Mouse (Mus musculus): ENCODE measurements around the gene Gpr18. TPM values are rescaled to one million over a fixed set of nuclear protein-coding genes. Genes with fewer than 3 reads are reported as not detected.

Gpr18 gene
- polyA plus RNA-seq, 1 experiment from 2014 or later: 0.32 TPM

GRCm38 (mm10) chr14:121957176-121957871 is 41.7 kb upstream of the Gpr18 start:
- WGBS: 83% methylated on average over 10 of the region's 10 CpGs
- no peaks in the 10 kb centered on the region for H3K27me3 ChIP-seq (replicated peaks; ENCODE audit: insufficient read depth, low read length)
- no peak overlapping the region for H3K27ac ChIP-seq (ENCODE audit: low read length)
- DNase-seq (ENCODE audit: low spot score): no peak
- no peak overlapping the region for H3K4me2 ChIP-seq (replicated peaks; ENCODE audit: low read depth, low read length)
- TF ChIP-seq CTCF (IDR thresholded peaks at IDR 0.05) (no peak), EP300 (IDR thresholded peaks at IDR 0.05) (no peak)
- H3K9ac ChIP-seq (replicated peaks; ENCODE audit: low read depth): no peak overlapping the region
- no peak overlapping the region for H3K4me3 ChIP-seq (ENCODE audit: low read depth, low read length)
- no peak for ATAC-seq
- H3K4me1 ChIP-seq (ENCODE audit: insufficient read depth, low read depth, low read length): no peaks in the 10 kb centered on the region
- H3K9me3 ChIP-seq (ENCODE audit: low read length): no peaks in the 10 kb centered on the region
- no peaks in the 10 kb centered on the region for H3K36me3 ChIP-seq (ENCODE audit: insufficient read depth, low read length)

- 83% methylated on average over 5 of the region's 5 CpGs for WGBS
- Histone ChIP-seq H3K27ac (ENCODE audit: low read length) (no peak overlapping the region), H3K27me3 (replicated peaks; ENCODE audit: insufficient read depth, low read length) (no peaks in the 10 kb centered on the region), H3K4me2 (replicated peaks; ENCODE audit: low read depth, low read length) (no peak overlapping the region), H3K4me1 (ENCODE audit: insufficient read depth, low read depth, low read length) (no peaks in the 10 kb centered on the region), H3K9ac (replicated peaks; ENCODE audit: low read depth) (no peak overlapping the region), H3K36me3 (ENCODE audit: insufficient read depth, low read length) (no peaks in the 10 kb centered on the region), H3K4me3 (ENCODE audit: low read depth, low read length) (no peak overlapping the region), H3K9me3 (ENCODE audit: low read length) (no peaks in the 10 kb centered on the region)
- no peak for TF ChIP-seq EP300 (IDR thresholded peaks at IDR 0.05)
- TF ChIP-seq CTCF (IDR thresholded peaks at IDR 0.05): no peak
- DNase-seq (ENCODE audit: low spot score): no peak
- ATAC-seq: no peak
Observed at GRCm38 (mm10) chr14:121956291-121956690, 40.7 kb upstream of the Gpr18 start.

- no peaks in the 10 kb centered on the region for H3K9me3 ChIP-seq (ENCODE audit: low read length)
- H3K27me3 ChIP-seq (replicated peaks; ENCODE audit: insufficient read depth, low read length): no peaks in the 10 kb centered on the region
- H3K4me1 ChIP-seq (ENCODE audit: insufficient read depth, low read depth, low read length): no peaks in the 10 kb centered on the region
- ATAC-seq: no peak
- H3K4me2 ChIP-seq (replicated peaks; ENCODE audit: low read depth, low read length): no peak overlapping the region
- no peak for DNase-seq (ENCODE audit: low spot score)
- H3K9ac ChIP-seq (replicated peaks; ENCODE audit: low read depth): no peak overlapping the region
- no peaks in the 10 kb centered on the region for H3K36me3 ChIP-seq (ENCODE audit: insufficient read depth, low read length)
- TF ChIP-seq CTCF (IDR thresholded peaks at IDR 0.05) (no peak), EP300 (IDR thresholded peaks at IDR 0.05) (no peak)
- 58% methylated on average over 5 of the region's 5 CpGs for WGBS
- no peak overlapping the region for H3K4me3 ChIP-seq (ENCODE audit: low read depth, low read length)
- no peak overlapping the region for H3K27ac ChIP-seq (ENCODE audit: low read length)
Observed at GRCm38 (mm10) chr14:121955176-121955795, 39.7 kb upstream of the Gpr18 start.

GRCm38 (mm10) chr14:121954608-121955007 is 39.0 kb upstream of the Gpr18 start:
- H3K36me3 ChIP-seq (ENCODE audit: insufficient read depth, low read length): no peaks in the 10 kb centered on the region
- TF ChIP-seq CTCF (IDR thresholded peaks at IDR 0.05): no peak
- TF ChIP-seq EP300 (IDR thresholded peaks at IDR 0.05): no peak
- no peak overlapping the region for H3K27ac ChIP-seq (ENCODE audit: low read length)
- no peak overlapping the region for H3K4me2 ChIP-seq (replicated peaks; ENCODE audit: low read depth, low read length)
- H3K4me3 ChIP-seq (ENCODE audit: low read depth, low read length): no peak overlapping the region
- no peak overlapping the region for H3K9ac ChIP-seq (replicated peaks; ENCODE audit: low read depth)
- no peaks in the 10 kb centered on the region for H3K4me1 ChIP-seq (ENCODE audit: insufficient read depth, low read depth, low read length)
- ATAC-seq: no peak
- no peaks in the 10 kb centered on the region for H3K9me3 ChIP-seq (ENCODE audit: low read length)
- H3K27me3 ChIP-seq (replicated peaks; ENCODE audit: insufficient read depth, low read length): no peaks in the 10 kb centered on the region
- no peak for DNase-seq (ENCODE audit: low spot score)
- 96% methylated on average over 12 of the region's 12 CpGs for WGBS

GRCm38 (mm10) chr14:121954129-121954528 is 38.5 kb upstream of the Gpr18 start:
- Histone ChIP-seq H3K4me3 (ENCODE audit: low read depth, low read length) (no peak overlapping the region), H3K36me3 (ENCODE audit: insufficient read depth, low read length) (no peaks in the 10 kb centered on the region), H3K4me2 (replicated peaks; ENCODE audit: low read depth, low read length) (no peak overlapping the region), H3K9me3 (ENCODE audit: low read length) (no peaks in the 10 kb centered on the region), H3K27ac (ENCODE audit: low read length) (no peak overlapping the region), H3K27me3 (replicated peaks; ENCODE audit: insufficient read depth, low read length) (no peaks in the 10 kb centered on the region), H3K4me1 (ENCODE audit: insufficient read depth, low read depth, low read length) (no peaks in the 10 kb centered on the region), H3K9ac (replicated peaks; ENCODE audit: low read depth) (no peak overlapping the region)
- no peak for DNase-seq (ENCODE audit: low spot score)
- WGBS: 80% methylated on average over 11 of the region's 11 CpGs
- no peak for TF ChIP-seq EP300 (IDR thresholded peaks at IDR 0.05)
- TF ChIP-seq CTCF (IDR thresholded peaks at IDR 0.05): no peak
- no peak for ATAC-seq

- no peak for DNase-seq (ENCODE audit: low spot score)
- no peak for ATAC-seq
- Histone ChIP-seq H3K4me1 (ENCODE audit: insufficient read depth, low read depth, low read length) (no peaks in the 10 kb centered on the region), H3K9me3 (ENCODE audit: low read length) (no peaks in the 10 kb centered on the region), H3K27ac (ENCODE audit: low read length) (no peak overlapping the region), H3K4me2 (replicated peaks; ENCODE audit: low read depth, low read length) (no peak overlapping the region), H3K4me3 (ENCODE audit: low read depth, low read length) (no peak overlapping the region), H3K27me3 (replicated peaks; ENCODE audit: insufficient read depth, low read length) (no peaks in the 10 kb centered on the region), H3K9ac (replicated peaks; ENCODE audit: low read depth) (no peak overlapping the region), H3K36me3 (ENCODE audit: insufficient read depth, low read length) (no peaks in the 10 kb centered on the region)
- 82% methylated on average over 5 of the region's 5 CpGs for WGBS
- TF ChIP-seq CTCF (IDR thresholded peaks at IDR 0.05) (no peak), EP300 (IDR thresholded peaks at IDR 0.05) (no peak)
Observed at GRCm38 (mm10) chr14:121952046-121952400, 36.4 kb upstream of the Gpr18 start.
